Mouse (Mus musculus): ENCODE data around the gene Miga1. TPM values are rescaled to one million over a fixed set of nuclear protein-coding genes. Genes with fewer than 3 reads are reported as not detected.
A peak's percentile ranks its signal among the peaks of the same experiment; 100 is the strongest.

Miga1 gene
- polyA plus RNA-seq, 1 experiment from 2014 or later, result 14.6 TPM

DNA sequence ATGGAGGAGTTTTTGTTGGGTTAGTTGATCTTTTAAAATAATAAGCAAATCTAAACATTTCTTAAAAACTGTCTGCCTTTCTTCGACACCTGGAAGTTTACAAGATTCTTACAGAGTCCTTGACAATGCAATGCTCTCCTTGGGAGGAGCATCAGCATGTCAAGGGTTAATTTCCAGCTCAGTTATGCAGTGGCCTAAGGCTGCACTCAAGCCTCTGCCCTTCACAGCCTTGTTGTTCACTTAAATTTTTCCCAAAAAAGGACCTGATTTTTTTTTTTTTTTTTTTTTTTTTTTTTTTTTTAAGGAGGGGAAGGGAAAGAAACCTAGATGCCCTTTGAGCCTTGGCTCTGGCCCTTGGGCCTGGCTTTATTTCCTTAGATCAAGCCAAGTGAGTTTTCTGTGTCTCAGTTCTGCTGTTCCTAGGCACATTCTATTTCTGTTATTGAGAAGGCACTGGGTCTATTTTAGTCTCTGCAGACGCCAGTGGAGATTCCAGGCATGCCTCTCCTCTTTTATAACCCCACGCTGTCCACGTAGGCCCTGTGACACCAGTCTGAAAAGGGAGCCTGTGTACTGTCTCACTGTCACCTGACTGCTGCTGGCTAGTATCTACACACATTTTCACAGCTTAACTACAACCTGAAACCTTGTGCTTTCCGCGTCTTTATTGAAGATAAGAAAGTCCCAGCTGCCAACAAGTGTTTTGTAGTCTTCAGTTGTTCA is 36.0 kb downstream of the Miga1 start:
- Histone ChIP-seq H3K4me1 (replicated peaks; ENCODE audit: insufficient read depth, low read length) (no peaks in the 10 kb centered on the region), H3K36me3 (ENCODE audit: insufficient read depth, low read length) (0 out of 2 replicates have a peak, but pooled peaks cover 9% of the 10 kb centered on the region), H3K27ac (peak overlapping the region; percentile 38; the same call in 1 of the 2 replicates), H3K27me3 (ENCODE audit: insufficient read depth, low read length) (no peaks in the 10 kb centered on the region), H3K4me3 (replicated peaks; ENCODE audit: low read depth, low read length) (no peak overlapping the region), H3K9me3 (replicated peaks; ENCODE audit: low read length) (no peaks in the 10 kb centered on the region), H3K4me2 (ENCODE audit: low read length) (no peak overlapping the region), H3K9ac (ENCODE audit: low read depth, low read length) (no peak overlapping the region)
- ATAC-seq (replicated peaks; ENCODE audit: low FRiP score, low read depth), result no peak
- 57% methylated on average over 6 of the region's 6 CpGs for WGBS
- TF ChIP-seq CTCF (IDR thresholded peaks at IDR 0.05; ENCODE audit: low read depth), result no peak
- DNase-seq (ENCODE audit: low spot score), result peak; percentile 36

DNA sequence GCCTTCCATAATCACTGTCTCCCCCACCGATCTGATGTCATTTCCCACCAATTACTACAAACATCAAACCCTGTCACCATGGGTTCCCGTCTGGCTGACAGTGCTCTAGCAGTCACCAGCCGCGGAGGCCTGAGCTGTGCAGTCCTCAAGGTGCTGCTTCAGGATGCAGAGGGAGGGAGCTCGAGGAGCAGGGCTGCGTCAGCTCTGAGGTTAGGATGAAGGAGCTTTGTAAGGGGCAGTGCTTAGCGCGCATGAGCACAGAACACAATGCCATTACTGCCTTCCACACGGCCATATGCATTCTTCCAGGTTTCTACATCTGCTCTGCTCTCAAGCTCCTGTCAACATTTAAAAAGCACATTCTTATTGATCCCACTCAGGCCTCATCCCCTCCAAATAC is 37.2 kb downstream of the Miga1 start:
- no peak overlapping the region for H3K4me3 ChIP-seq (replicated peaks; ENCODE audit: low read depth, low read length)

DNA sequence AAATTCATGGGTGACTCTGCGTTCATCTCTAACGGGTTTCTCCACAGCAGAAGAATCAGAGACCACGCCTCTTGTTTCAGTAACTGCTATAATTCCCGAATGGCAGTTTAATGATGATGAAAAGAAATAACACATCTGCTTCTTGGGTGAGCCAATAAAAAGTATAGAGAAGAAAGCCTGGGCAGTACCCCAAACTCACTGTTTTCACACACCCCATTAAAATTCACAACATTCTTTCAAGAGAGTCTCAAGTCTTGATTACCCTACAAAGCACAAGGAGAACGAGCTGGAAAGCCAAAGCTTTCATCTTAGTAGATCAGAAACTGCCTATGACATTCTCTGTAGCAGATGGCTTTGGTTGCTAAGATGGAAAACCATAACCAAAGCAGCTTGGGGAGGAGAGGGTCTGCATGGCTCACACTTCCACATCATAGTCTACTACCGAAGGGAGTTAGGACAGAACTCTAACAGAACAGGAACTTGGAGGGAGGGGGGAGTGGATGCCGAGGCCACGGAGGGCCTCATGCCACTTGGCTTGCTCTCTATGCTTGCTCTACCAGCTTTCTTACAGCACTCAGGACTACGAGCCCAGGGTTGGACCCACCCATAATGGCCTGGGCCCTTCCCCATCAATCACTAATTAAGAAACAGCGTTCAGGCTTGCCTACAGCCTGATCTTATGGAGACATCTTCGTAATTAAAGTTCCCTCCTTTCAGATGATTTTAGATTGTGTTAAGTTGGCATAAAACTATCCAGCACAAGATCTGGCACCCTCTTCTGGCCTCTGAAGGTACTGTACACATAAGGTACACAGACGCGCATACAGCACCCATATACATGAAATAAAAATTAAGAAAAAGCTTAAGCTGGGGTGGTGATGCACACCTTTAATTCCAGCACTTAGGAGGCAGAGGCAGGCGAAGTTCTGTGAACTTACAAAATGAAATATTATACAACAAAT is 39.5 kb downstream of the Miga1 start:
- Histone ChIP-seq H3K27me3 (ENCODE audit: insufficient read depth, low read length) (no peaks in the 10 kb centered on the region), H3K4me1 (replicated peaks; ENCODE audit: insufficient read depth, low read length) (no peaks in the 10 kb centered on the region), H3K4me3 (replicated peaks; ENCODE audit: low read depth, low read length) (no peak overlapping the region), H3K4me2 (ENCODE audit: low read length) (no peak overlapping the region), H3K36me3 (ENCODE audit: insufficient read depth, low read length) (0 out of 2 replicates have a peak, but pooled peaks cover 9% of the 10 kb centered on the region), H3K27ac (peak overlapping the region; percentile 75), H3K9me3 (replicated peaks; ENCODE audit: low read length) (no peaks in the 10 kb centered on the region), H3K9ac (ENCODE audit: low read depth, low read length) (no peak overlapping the region)
- peak; percentile 53 for TF ChIP-seq CTCF (IDR thresholded peaks at IDR 0.05; ENCODE audit: low read depth)
- WGBS, result 58% methylated on average over 14 of the region's 14 CpGs
- peak; percentile 86 for DNase-seq (ENCODE audit: low spot score)
- ATAC-seq (replicated peaks; ENCODE audit: low FRiP score, low read depth), result peak; percentile 39; the same call in 1 of the 2 replicates

More for the DNA sequence above, 37.2 kb downstream of the Miga1 start:
- Histone ChIP-seq H3K27me3 (ENCODE audit: insufficient read depth, low read length) (no peaks in the 10 kb centered on the region), H3K27ac (no peak overlapping the region), H3K9ac (ENCODE audit: low read depth, low read length) (no peak overlapping the region), H3K4me1 (replicated peaks; ENCODE audit: insufficient read depth, low read length) (no peaks in the 10 kb centered on the region), H3K9me3 (replicated peaks; ENCODE audit: low read length) (no peaks in the 10 kb centered on the region), H3K36me3 (ENCODE audit: insufficient read depth, low read length) (0 out of 2 replicates have a peak, but pooled peaks cover 9% of the 10 kb centered on the region), H3K4me2 (ENCODE audit: low read length) (no peak overlapping the region)
- WGBS, result 81% methylated on average over 9 of the region's 9 CpGs
- ATAC-seq (replicated peaks; ENCODE audit: low FRiP score, low read depth) (no peak), DNase-seq (ENCODE audit: low spot score) (no peak)
- no peak for TF ChIP-seq CTCF (IDR thresholded peaks at IDR 0.05; ENCODE audit: low read depth)

DNA sequence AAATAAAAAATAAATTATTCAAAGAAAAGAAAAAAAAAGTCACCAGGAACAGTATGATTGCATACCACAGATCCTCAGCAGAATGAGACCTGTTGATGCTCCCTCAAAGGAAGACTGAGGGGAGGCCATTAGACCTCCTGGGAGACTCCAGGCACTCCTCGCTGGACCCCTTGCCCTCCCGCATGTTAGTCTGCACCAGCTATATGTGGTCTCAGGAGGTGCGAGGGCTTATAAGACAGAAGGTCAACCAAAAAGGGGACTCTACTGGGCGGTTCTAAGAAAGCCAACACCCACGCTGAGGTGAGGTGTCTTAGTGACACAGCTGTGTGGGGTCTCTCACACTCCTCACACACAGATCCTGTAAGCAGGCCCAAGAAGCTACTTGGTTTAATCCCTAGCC is 44.3 kb downstream of the Miga1 start:
- H3K27me3 ChIP-seq (ENCODE audit: insufficient read depth, low read length), result no peaks in the 10 kb centered on the region
- WGBS, result 88% methylated on average over 5 of the region's 5 CpGs
- no peak for TF ChIP-seq CTCF (IDR thresholded peaks at IDR 0.05; ENCODE audit: low read depth)
- no peaks in the 10 kb centered on the region for H3K4me1 ChIP-seq (replicated peaks; ENCODE audit: insufficient read depth, low read length)
- H3K9ac ChIP-seq (ENCODE audit: low read depth, low read length), result no peak overlapping the region
- no peak overlapping the region for H3K4me3 ChIP-seq (replicated peaks; ENCODE audit: low read depth, low read length)
- no peaks in the 10 kb centered on the region for H3K9me3 ChIP-seq (replicated peaks; ENCODE audit: low read length)
- 0 out of 2 replicates have a peak, but pooled peaks cover 7% of the 10 kb centered on the region for H3K36me3 ChIP-seq (ENCODE audit: insufficient read depth, low read length)
- H3K27ac ChIP-seq, result no peak overlapping the region
- no peak overlapping the region for H3K4me2 ChIP-seq (ENCODE audit: low read length)
- DNase-seq (ENCODE audit: low spot score) (no peak), ATAC-seq (replicated peaks; ENCODE audit: low FRiP score, low read depth) (no peak)

DNA sequence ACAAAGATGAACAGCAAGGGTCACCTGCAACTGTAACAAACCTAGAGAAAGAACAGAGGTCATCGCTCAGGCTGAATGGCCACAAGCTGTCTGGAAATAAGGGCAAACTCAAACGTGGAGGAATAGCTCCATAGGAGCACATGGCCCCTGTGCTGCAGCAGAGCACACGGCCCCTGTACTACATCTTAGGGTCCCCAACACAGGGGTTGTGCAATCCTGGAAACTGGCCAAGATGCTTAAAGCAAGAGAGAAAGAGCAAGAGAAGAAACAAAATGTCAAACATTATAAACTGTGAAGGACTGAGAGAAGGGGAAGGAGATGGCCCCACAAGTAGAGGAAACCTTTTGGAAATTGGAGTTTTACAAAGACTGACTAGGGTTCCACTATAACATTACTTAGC is 45.8 kb downstream of the Miga1 start:
- ATAC-seq (replicated peaks; ENCODE audit: low FRiP score, low read depth) (no peak), DNase-seq (ENCODE audit: low spot score) (no peak)
- Histone ChIP-seq H3K9ac (ENCODE audit: low read depth, low read length) (no peak overlapping the region), H3K4me3 (replicated peaks; ENCODE audit: low read depth, low read length) (no peak overlapping the region), H3K27me3 (ENCODE audit: insufficient read depth, low read length) (no peaks in the 10 kb centered on the region), H3K9me3 (replicated peaks; ENCODE audit: low read length) (no peaks in the 10 kb centered on the region), H3K4me1 (replicated peaks; ENCODE audit: insufficient read depth, low read length) (no peaks in the 10 kb centered on the region), H3K4me2 (ENCODE audit: low read length) (no peak overlapping the region), H3K36me3 (ENCODE audit: insufficient read depth, low read length) (0 out of 2 replicates have a peak, but pooled peaks cover 12% of the 10 kb centered on the region), H3K27ac (no peak overlapping the region)
- WGBS, result 60% methylated on average over 3 of the region's 3 CpGs
- TF ChIP-seq CTCF (IDR thresholded peaks at IDR 0.05; ENCODE audit: low read depth), result no peak

DNA sequence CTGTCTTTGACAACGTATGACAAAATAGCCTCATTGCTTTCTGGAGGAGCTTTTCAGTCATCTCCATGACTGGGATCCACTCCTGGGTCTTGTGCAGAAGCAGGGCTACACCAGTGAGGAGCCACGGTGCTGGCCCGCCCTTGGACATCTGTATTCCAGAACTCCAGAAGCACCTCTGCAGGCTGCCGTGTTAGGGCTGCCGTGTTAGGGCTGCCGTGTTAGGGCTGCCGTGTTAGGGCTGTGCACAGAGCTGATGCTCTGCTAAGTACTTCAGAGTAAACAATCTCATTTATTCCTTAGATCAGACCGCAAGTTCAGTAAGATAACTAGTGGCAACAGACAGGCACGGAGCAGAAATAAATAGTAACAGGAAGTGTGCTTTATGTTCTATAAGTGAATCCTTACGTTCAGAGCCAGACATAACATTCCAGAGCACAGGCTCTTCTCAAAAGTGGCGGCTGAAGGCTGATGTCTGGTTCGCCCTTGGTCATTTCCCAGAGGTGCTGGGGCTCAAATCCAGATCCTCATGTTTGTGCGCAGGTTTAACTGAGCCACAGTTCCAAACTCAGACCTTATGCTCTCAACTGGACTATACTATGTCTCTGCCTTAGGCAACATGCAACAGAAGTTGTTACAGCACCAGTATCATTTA is 46.6 kb downstream of the Miga1 start:
- Histone ChIP-seq H3K27ac (no peak overlapping the region), H3K9me3 (replicated peaks; ENCODE audit: low read length) (no peaks in the 10 kb centered on the region), H3K4me1 (replicated peaks; ENCODE audit: insufficient read depth, low read length) (no peaks in the 10 kb centered on the region), H3K27me3 (ENCODE audit: insufficient read depth, low read length) (no peaks in the 10 kb centered on the region), H3K4me2 (ENCODE audit: low read length) (no peak overlapping the region), H3K36me3 (ENCODE audit: insufficient read depth, low read length) (0 out of 2 replicates have a peak, but pooled peaks cover 12% of the 10 kb centered on the region), H3K9ac (ENCODE audit: low read depth, low read length) (no peak overlapping the region), H3K4me3 (replicated peaks; ENCODE audit: low read depth, low read length) (no peak overlapping the region)
- DNase-seq (ENCODE audit: low spot score) (no peak), ATAC-seq (replicated peaks; ENCODE audit: low FRiP score, low read depth) (no peak)
- 76% methylated on average over 13 of the region's 13 CpGs for WGBS
- no peak for TF ChIP-seq CTCF (IDR thresholded peaks at IDR 0.05; ENCODE audit: low read depth)

Data from kidney, postnatal 0 days (tissue).